Mouse (Mus musculus): ENCODE measurements around the gene Gm28553. TPM values are rescaled to one million over a fixed set of nuclear protein-coding genes. Genes with fewer than 3 reads are reported as not detected.

Gene Gm28553
- polyA plus RNA-seq (2015; fragmentation: Nextera tagmentation; extraction: Ambion mirVana) = not detected in 2 replicates

DNA sequence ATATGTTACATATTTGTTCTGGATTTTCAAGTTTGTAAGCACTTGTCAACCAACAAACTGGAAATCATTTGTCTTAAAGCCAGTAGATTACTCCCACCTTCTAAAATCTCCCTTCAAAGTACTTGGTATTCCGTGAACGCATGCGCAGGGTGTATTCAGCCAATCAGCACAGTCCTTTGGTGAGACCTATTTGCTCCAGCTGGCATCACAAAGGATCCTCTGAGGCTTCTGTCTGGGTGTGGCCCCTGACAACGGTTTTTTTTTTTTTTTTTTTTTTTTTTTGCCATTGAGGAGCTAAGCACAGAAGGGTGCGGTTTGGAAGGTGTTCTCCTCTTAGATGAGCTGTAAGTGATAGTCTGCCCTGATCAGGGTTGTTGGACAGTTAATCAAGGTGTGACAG lies at the start of gene Gm28553:
TSS of gene Gm28553 (plus strand) at position 301 of the 400 bp plus-strand sequence.

All from neural tube, postnatal 0 days (tissue).